Mouse (Mus musculus) urinary bladder, adult 18-20 months (tissue): ENCODE measurements around the gene Tas2r108.

Experiments
- DNase-seq, 2 experiments: peaks; one replicate each; pipeline ENCODE4 v3.0.0; 2022; ENCODE audit warnings: low spot score in 2 of 2, mixed read lengths in 2 of 2

The Tas2r108 gene

GRCm38 (mm10) chr6:40493229-40493628, at the start of gene Tas2r108:
Gene Tas2r108 (plus strand): TSS chr6:40493529.
- DNase-seq, result no peak

DNA sequence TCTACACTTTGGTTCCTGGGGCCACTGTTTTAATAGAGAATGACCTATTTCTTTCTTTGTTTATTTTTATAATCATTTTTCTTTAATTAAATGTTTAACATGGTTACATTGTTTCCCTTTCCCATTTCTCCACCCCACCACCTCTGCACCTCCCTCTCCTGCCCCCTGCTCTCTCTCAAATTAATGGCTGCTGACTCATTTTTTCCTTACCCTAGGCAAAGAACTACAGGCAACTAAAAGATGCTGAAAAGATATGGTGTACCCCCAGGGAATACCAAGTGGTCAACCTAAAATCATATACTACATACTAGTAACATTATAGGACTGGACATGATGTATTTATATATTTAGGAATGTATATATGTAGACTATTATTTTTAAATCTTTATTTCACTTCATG, 44.7 kb upstream of the Tas2r108 start:
- DNase-seq, result no peak

GRCm38 (mm10) chr6:40454436-40455041, 38.8 kb upstream of the Tas2r108 start:
- DNase-seq, result no peak

DNA sequence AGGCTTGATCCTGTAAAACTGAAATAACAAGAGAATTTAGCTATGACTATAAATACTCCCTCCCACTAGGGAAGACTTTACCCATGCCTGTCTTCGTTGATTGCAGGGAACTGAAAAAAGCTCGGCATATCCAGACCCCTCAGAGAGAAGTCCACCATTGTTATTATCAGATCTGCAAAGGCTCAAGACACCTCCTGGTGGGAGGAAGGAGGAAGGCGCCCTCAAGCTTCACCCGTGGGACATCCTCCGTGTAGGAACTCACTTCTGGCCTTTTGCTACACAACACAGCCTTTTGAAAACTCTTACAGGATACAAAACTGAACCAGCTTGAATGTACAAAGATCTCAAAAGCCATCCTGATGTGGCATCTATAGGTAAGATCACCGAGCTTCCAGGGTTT, 27.6 kb upstream of the Tas2r108 start:
- DNase-seq, result no peak

GRCm38 (mm10) chr6:40470916-40471719, 22.2 kb upstream of the Tas2r108 start, which contains the start of gene Ssbp1:
Gene Ssbp1 (plus strand): TSS chr6:40471352.
- DNase-seq, result peak; percentile 84 to 87

- no peak for DNase-seq
Measured at GRCm38 (mm10) chr6:40471720-40472010, 21.7 kb upstream of the Tas2r108 start.

GRCm38 (mm10) chr6:40476132-40476531, 17.2 kb upstream of the Tas2r108 start:
- DNase-seq, result no peak

DNA sequence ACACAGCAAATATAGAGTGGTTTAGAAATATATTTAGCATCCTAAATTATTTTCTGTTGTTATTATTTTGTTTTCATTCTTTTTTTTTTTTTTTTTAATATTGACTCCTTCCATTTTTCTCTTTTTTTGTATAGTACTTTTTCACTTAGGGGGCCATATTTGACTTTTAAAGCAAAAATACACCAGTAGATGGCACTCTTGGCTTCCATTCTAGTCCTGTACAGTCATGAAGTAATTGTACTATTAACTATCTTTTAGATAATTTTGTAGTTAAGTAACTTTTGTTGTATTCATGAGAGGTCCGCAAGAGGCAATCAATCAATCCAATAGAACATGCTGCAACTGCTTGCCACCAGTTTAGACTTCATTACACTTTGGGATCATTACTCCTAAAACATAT, 13.6 kb upstream of the Tas2r108 start:
- no peak for DNase-seq

- DNase-seq, result no peak
Measured at GRCm38 (mm10) chr6:40482318-40482717, 11.0 kb upstream of the Tas2r108 start.

GRCm38 (mm10) chr6:40490933-40491332, 2.4 kb upstream of the Tas2r108 start, which contains the start of gene Tas2r137:
Gene Tas2r137 (plus strand): TSS chr6:40491233.
- DNase-seq, result no peak

DNA sequence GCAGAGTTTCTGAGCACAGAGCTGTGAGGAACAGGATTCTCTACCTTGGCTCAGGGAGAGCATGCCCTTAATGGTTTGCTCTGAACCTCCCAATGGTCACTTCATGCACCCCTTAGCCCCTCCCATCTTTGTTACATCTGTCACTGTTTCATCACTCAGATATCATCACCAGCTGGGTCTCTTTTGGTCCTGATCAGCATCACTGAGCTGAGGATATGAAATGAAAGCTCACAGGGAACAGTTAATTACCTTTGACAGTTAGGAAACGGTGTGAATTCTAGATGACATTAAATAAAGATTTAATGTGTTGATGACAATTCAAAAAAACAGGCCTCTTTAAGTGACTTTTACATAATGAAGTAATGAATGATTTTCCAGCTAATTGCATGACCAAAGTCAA, 26.1 kb downstream of the Tas2r108 start, which contains the start of gene Prss37:
Prss37 (minus strand) TSS at position 101 of the 400 bp plus-strand sequence.
- no peak for DNase-seq
